8 mouse cellular contexts compared by ENCODE assay signal in genomic region chr6:85069023-85069985, GRCm38 (mm10). TPM values are rescaled to one million over a fixed set of nuclear protein-coding genes. Genes with fewer than 3 reads are reported as not detected.
DNase-seq lines count a peak whose midpoint lies in the region; ATAC-seq lines count a peak whose summit lies in the region.

Exoc6b (minus strand) TSS chr6:85069513.

- H3K36me3 ChIP-seq in heart, embryonic 13.5 days: no peaks in the 10 kb centered on the region
- H3K36me3 ChIP-seq in liver, embryonic 13.5 days: no peaks in the 10 kb centered on the region
- no peaks in the 10 kb centered on the region for H3K36me3 ChIP-seq in stomach, embryonic 16.5 days (ENCODE audit: control insufficient read depth, insufficient read depth, low read length)

- H3K4me2 ChIP-seq in heart, embryonic 13.5 days: peak within 1 kb of the TSS; percentile 96
- peak within 1 kb of the TSS; percentile 84 for H3K4me2 ChIP-seq in liver, embryonic 13.5 days
- H3K4me2 ChIP-seq in stomach, embryonic 16.5 days (ENCODE audit: low read depth, low read length): peak within 1 kb of the TSS; percentile 92

- peak within 1 kb of the TSS; percentile 95 for H3K9ac ChIP-seq in heart, embryonic 13.5 days
- H3K9ac ChIP-seq in liver, embryonic 13.5 days: peak within 1 kb of the TSS; percentile 68
- H3K9ac ChIP-seq in stomach, embryonic 16.5 days (ENCODE audit: low read length): peak within 1 kb of the TSS; percentile 93

- DNase-seq in CD4-positive helper T cell, adult 2 months (ENCODE audit: low read depth, low spot score): peak; percentile 86
- DNase-seq in brain, embryonic 18.5 days (ENCODE audit: low read depth, low spot score): peak; percentile 52
- DNase-seq in kidney, postnatal 14 days: peak; percentile 93
- DNase-seq in liver, embryonic 13.5 days: peak; percentile 69
- DNase-seq in neural tube, embryonic 10.5 days (ENCODE audit: extremely low spot score, low spot score): peak; percentile 83

- WGBS in heart, embryonic 13.5 days: under 1% methylated on average over 61 of the region's 63 CpGs
- WGBS in liver, embryonic 13.5 days (ENCODE audit: insufficient replicate concordance): under 1% methylated on average over 62 of the region's 63 CpGs
- under 1% methylated on average over 56 of the region's 63 CpGs for WGBS in stomach, embryonic 16.5 days

- H3K9me3 ChIP-seq in heart, embryonic 13.5 days: no peaks in the 10 kb centered on the region
- no peaks in the 10 kb centered on the region for H3K9me3 ChIP-seq in liver, embryonic 13.5 days (replicated peaks)
- H3K9me3 ChIP-seq in stomach, embryonic 16.5 days (replicated peaks; ENCODE audit: control insufficient read depth, low read length): no peaks in the 10 kb centered on the region

- H3K4me1 ChIP-seq in heart, embryonic 13.5 days: peaks cover 14% of the 10 kb centered on the region
- H3K4me1 ChIP-seq in liver, embryonic 13.5 days (replicated peaks): peaks cover 11% of the 10 kb centered on the region; the same call in 1 of the 2 replicates
- H3K4me1 ChIP-seq in stomach, embryonic 16.5 days (ENCODE audit: control insufficient read depth, insufficient read depth, low read length): peaks cover 9% of the 10 kb centered on the region; the same call in 1 of the 2 replicates

- peak within 1 kb of the TSS; percentile 97 for H3K4me3 ChIP-seq in heart, embryonic 13.5 days
- H3K4me3 ChIP-seq in liver, embryonic 13.5 days (replicated peaks): peak within 1 kb of the TSS; percentile 73
- H3K4me3 ChIP-seq in stomach, embryonic 16.5 days (replicated peaks; ENCODE audit: low read length): peak within 1 kb of the TSS; percentile 93

- H3K27ac ChIP-seq in heart, embryonic 13.5 days (replicated peaks): peak within 1 kb of the TSS; percentile 79
- no peak within 1 kb of the TSS; the same call in 1 of the 2 replicates for H3K27ac ChIP-seq in liver, embryonic 13.5 days
- H3K27ac ChIP-seq in stomach, embryonic 16.5 days (ENCODE audit: low read length): peak within 1 kb of the TSS; percentile 91

- H3K27me3 ChIP-seq in heart, embryonic 13.5 days (replicated peaks): no peaks in the 10 kb centered on the region
- H3K27me3 ChIP-seq in liver, embryonic 13.5 days: peaks cover 16% of the 10 kb centered on the region
- no peaks in the 10 kb centered on the region for H3K27me3 ChIP-seq in stomach, embryonic 16.5 days (ENCODE audit: control insufficient read depth, insufficient read depth, low read length)

- peak; percentile 75 for ATAC-seq in erythroid progenitor cell, adult 5-6 weeks (replicated peaks; ENCODE audit: low FRiP score, poor library complexity, severe bottlenecking)
- ATAC-seq in heart, embryonic 13.5 days (ENCODE audit: extremely low read depth, insufficient number of reproducible peaks, low FRiP score, low TSS enrichment): peak; percentile 86
- peak; percentile 93 for ATAC-seq in liver, embryonic 13.5 days (ENCODE audit: low read depth)
- ATAC-seq in stomach, embryonic 16.5 days (ENCODE audit: insufficient read depth, low FRiP score): peak; percentile 94

RNA-seq across cellular contexts. Expression of gene Exoc6b, which starts in this region (rescaled TPM):
- total RNA-seq in erythroid progenitor cell, adult 5-6 weeks (2015; ENCODE audit: low replicate concordance): 0.84 and 1.4 TPM in 2 replicates
- 0.83 and 4.0 TPM in 2 replicates for total RNA-seq in erythroid progenitor cell, adult 5-6 weeks (2017; ENCODE audit: low replicate concordance)
- polyA plus RNA-seq in heart, embryonic 13.5 days (2015; fragmentation: Nextera tagmentation; extraction: Ambion mirVana): 16.9 and 17.5 TPM in 2 replicates
- 3.0 and 3.8 TPM in 2 replicates for polyA plus RNA-seq in liver, embryonic 13.5 days (2015; fragmentation: Nextera tagmentation; extraction: Ambion mirVana)
- polyA plus RNA-seq in stomach, embryonic 16.5 days (2015; fragmentation: Nextera tagmentation; extraction: Ambion mirVana): 30.5 and 31.2 TPM in 2 replicates
